Mouse (Mus musculus): ENCODE measurements around the gene Ociad1. TPM values are rescaled to one million over a fixed set of nuclear protein-coding genes. Genes with fewer than 3 reads are reported as not detected.

Ociad1 gene
- total RNA-seq (2021), result 100 to 1,000 TPM; 467 to 470 TPM
- long read RNA-seq, transcript Ociad1-202 (8 exons, 1,311 nt), result major isoform, 22 of 59 reads
- long read RNA-seq, transcript Ociad1-201 (9 exons, 1,523 nt), result minor isoform, 14 of 59 reads
- long read RNA-seq, partial matches to known transcripts, result 4 of 59 reads
- long read RNA-seq, other reads (novel, unspliced or antisense), result 16 of 59 reads

DNA sequence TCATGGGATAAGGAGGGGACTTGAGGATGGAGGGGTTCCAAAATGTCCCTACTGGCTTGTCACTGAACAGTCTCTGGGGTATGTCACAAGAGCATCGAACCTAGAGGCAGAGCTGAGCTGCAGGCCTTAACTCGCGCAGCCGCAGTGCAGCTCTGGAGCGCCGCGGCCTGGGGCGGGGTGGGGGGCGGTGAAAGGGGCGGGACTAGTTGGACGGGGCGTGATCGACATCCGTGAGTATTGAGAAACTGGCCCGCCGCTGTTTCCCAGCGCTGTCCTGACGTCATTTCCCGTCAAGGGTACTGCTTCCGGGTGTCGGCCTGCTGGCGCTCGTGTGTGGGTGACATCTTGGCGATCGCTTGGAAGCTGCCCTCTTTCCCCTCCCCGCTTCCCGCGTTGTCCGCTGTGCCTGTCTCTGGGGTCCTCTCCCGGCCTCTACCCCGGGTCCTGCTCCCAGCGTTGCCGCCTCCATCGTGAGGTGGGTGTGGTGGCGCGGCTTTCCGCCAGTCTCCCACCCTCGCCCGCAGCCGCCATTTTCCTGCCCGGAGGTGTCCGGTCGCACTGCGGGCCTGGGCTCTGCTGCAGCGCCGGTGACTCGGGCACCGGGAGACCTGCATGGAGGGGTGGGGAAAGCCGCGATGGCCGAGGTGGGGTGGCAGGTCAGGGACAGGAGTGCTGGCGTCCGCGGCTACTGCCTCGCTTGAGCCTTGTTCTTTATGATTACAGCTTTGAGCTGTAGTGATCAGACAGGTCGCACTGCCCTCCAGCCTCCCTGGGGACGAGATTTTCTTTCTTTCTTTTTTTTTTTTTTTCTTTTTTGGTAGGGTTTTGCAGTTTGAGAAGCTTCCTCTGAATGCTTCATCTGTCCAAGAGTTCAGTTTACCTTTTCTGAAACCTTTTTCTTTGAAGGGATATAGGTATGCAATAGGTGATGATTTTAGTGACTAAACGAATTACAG lies at the start of gene Ociad1:
Gene Ociad1, plus strand, starts transcription at position 283 of the 956 bp plus-strand sequence.
- DNase-seq (ENCODE audit: low spot score in 2 of 2), result peak; percentile 93 to 97

DNA sequence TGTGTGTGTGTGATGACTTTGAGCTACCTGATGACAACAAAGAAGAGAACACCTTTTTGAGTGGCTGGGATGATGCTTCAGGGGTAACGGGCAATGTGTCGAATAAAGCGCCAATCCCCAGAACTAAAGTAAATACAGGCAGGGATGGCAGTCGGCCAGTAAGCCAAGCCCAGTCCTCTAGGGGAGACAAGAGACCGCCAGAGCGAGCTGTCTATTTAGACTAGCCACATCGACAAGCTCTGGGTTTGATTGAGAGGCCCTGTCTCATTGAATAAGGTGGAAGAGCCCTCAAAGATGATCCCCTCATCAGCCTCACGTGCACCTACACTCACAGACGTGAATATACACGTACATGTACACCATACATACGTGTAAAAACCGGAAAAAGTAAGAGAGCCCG lies 48.2 kb upstream of the Ociad1 start:
- DNase-seq (ENCODE audit: low spot score in 2 of 2), result no peak

GRCm38 (mm10) chr5:73246414-73246813 lies 46.2 kb upstream of the Ociad1 start:
- no peak for DNase-seq (ENCODE audit: low spot score in 2 of 2)

DNA sequence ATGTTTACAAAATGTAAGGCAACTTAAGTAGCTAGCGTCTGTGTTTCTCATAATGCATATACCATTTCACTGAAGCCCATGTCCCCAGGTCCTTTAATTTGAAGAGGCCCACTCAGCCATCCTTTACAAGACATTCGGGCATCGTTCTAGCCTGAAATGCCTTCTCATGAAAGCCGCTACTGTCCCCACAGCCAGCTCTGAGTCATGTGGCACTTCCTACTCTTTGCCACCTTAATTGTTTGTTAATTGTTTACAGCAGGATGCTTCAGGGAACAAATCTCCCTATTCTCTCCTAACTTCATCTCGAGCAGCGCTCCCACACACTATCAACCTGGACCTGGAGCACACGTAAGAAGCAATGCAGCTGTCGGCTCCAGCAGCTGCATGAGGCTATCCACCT lies 44.4 kb upstream of the Ociad1 start:
- no peak for DNase-seq (ENCODE audit: low spot score in 2 of 2)

DNA sequence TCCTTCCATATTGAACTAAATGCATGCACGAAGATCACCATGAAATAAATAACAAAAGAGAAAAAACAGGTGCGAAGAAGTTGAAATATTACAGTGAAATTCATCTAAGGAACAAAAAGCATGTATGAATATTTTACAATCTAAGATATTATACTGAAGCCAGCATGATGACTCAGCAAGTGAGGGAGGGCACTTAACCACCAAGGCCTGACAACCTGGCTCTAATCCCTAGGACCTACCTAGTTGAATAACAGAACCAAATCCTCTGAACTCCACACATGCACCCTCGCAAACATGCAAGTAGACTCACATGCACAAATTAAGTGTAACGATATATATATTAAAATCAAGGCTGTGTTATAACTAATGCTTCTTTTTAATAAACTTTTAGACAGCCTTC lies 43.2 kb upstream of the Ociad1 start:
- no peak for DNase-seq (ENCODE audit: low spot score in 2 of 2)

- no peak for DNase-seq (ENCODE audit: low spot score in 2 of 2)
Observed at GRCm38 (mm10) chr5:73252739-73253138, 39.8 kb upstream of the Ociad1 start.

- DNase-seq (ENCODE audit: low spot score in 2 of 2), result no peak
Observed at GRCm38 (mm10) chr5:73254660-73255059, 37.9 kb upstream of the Ociad1 start.

DNA sequence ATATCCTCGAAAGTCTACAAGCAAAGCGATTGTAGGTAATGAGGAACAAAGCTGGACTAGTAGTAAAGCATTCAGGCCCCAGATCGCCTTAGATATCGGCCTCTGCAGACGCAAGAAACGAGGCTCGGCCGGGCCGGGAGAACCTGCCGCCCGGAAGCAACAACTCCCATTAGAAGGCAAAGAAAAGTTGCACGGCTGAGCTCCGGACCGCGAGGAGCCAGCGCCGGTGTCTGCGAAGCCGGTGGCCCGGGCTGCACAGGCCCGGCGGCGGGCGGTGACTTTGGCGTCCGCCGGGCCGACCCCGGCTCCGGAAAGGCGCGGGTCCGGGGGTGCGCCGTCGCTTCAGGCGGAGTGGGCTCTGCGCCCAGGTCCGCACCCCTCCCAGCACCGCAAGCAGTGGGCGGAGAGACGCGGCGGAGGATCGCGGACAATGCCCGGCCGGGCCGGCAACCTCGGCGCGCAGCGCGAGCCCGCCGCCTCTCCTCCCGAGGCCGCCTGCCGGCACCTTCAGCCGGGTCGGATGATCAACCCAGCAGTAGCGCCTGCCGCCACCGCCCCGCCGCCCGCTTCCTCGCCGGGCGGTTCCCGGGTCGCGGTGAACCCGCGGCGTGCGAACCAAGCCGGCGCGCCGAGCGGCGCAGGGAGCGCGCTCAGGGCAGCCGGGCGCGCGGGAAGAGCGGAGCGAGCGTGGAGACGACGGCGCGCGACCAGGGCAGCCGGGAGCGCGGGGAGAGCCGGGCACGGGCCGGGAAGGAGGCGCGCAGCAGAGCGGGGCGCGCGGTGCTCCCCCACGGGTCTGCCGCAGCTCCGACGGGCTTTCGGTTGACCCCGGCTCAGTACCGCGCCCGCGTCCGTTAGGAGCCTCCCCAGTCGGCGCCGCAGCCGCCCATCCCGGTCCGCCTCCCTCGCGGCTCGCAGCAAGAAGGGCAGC lies 37.0 kb upstream of the Ociad1 start:
- peak; percentile 45 to 62 for DNase-seq (ENCODE audit: low spot score in 2 of 2)

GRCm38 (mm10) chr5:73256352-73257065 lies 36.1 kb upstream of the Ociad1 start, which contains the start of gene Fryl:
TSS of gene Fryl (minus strand) at chr5:73256619.
- DNase-seq (ENCODE audit: low spot score in 2 of 2), result peak; percentile 92 to 97

- no peak for DNase-seq (ENCODE audit: low spot score in 2 of 2)
Observed at GRCm38 (mm10) chr5:73257096-73257495, 35.5 kb upstream of the Ociad1 start.

- DNase-seq (ENCODE audit: low spot score in 2 of 2), result no peak
Observed at GRCm38 (mm10) chr5:73257723-73258122, 34.9 kb upstream of the Ociad1 start.

- DNase-seq (ENCODE audit: low spot score in 2 of 2), result no peak
Observed at GRCm38 (mm10) chr5:73264122-73264521, 28.5 kb upstream of the Ociad1 start.

DNA sequence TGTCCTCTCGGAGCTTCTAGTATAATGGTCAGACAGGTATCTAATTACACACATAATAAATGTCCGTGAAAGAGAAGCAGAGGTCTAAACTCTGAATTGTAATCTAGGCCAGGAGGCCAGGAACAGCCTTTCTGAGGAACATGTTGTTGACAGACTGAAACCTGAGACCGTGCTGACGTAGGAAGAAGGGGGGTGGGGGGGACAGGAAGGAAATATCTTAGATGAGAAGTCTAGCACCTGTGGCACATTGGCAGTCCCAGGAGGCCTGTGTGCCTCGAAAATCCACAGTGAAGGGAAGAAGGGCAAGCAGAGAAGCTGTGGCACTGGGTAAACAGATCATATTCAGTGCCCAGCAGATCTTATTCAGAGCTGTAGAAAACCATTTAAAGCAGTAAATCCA lies 27.1 kb upstream of the Ociad1 start:
- no peak for DNase-seq (ENCODE audit: low spot score in 2 of 2)

- no peak for DNase-seq (ENCODE audit: low spot score in 2 of 2)
Observed at GRCm38 (mm10) chr5:73268636-73269213, 23.9 kb upstream of the Ociad1 start.

- no peak for DNase-seq (ENCODE audit: low spot score in 2 of 2)
Observed at GRCm38 (mm10) chr5:73270612-73271011, 22.0 kb upstream of the Ociad1 start.

DNA sequence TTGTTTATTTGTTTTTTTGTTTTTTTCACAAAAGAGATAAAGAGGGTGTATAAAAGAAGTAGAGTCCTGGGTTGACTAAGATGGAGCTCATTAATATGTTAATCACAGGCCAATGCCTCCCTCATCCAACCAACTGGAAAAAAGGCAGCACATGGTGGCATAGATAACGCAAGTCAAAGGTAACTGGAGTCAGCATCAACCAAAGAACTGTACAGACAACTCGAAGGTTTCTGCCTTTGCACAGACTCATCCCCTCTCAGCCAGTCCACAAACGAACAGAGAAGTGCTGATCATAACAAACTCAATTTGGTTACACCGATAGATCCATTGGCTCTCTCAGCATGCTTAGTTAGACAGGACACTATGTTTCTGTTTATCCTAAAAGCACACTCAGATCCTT lies 19.4 kb upstream of the Ociad1 start:
- DNase-seq (ENCODE audit: low spot score in 2 of 2), result no peak

- DNase-seq (ENCODE audit: low spot score in 2 of 2), result no peak
Observed at GRCm38 (mm10) chr5:73274941-73275340, 17.6 kb upstream of the Ociad1 start.

DNA sequence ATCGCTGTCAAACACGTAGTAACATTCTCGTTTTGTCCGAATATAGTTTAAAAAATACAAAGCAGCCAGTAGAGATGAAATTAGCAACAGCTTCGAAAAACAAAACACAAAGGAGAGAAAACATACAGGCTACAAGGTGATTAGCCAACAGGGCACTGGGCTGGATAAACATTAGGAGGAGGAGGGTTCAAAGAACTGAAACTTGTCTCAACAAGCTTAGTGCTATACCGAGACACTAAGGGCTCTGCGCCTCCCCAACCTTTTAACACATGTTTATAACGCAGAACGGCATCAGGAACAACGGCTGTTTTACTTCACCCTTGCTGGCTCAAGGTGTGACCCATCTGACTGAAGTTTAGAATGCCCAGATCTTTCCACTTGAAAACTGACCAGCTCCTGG lies 13.4 kb upstream of the Ociad1 start:
- no peak for DNase-seq (ENCODE audit: low spot score in 2 of 2)

DNA sequence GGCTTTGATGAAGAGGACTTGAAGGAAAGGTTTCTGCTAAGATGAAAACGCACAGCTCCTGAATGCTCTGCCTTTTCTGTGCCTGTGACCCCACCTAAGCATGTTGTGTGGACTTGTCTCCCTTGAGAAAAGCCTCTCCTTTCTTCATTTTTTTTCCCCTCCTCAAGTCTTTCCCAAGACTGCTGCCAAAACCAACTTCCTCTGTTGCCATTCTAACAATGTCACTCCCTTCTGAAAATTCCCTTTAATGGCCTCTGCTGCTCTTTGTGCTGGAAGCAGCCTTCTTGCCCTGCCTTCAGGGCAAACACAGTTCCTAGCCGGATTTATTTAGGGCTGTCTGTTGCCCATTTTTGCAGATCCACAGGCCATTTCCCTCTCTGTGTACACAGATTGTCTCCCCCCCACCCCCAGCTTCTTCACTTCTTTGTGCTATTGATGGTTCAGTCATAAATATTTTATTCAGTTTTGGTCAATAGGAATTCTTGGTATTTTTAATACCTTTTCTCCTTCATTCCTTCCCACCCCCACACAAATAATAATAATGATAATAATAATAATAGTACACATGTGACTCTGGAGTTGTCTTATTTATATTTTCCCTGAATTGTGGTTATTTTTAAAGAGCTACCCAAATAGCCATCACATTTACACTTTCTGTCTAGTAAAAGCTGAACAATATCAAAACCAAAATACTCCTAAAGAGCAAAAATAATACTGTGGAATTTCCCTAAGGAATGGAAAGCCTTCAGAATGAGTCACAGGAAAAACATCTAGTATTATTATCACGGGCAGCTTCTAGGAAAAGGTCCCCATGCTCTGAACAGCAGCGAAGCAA lies 12.6 kb upstream of the Ociad1 start:
- no peak for DNase-seq (ENCODE audit: low spot score in 2 of 2)

GRCm38 (mm10) chr5:73280567-73280850 lies 12.1 kb upstream of the Ociad1 start:
- DNase-seq (ENCODE audit: low spot score in 2 of 2), result no peak

Measured in layer of hippocampus, adult 18-20 months (tissue).